Mouse (Mus musculus): ENCODE results near the gene Tbcd.

GRCm38 (mm10) chr11:121641501-121642145, 189.9 kb downstream of the Tbcd start:
- TF ChIP-seq CTCF (IDR thresholded peaks at IDR 0.05; ENCODE audit: control insufficient read depth, insufficient read depth, insufficient replicate concordance, low read depth, low read length) (no peak), POLR2A (IDR thresholded peaks at IDR 0.05; ENCODE audit: control insufficient read depth, low read depth, low read length) (no peak)

Data from testis, adult 2 months (tissue).